Mouse (Mus musculus): ENCODE measurements at regions not wholly inside any gene's neighbourhood (a gene's known extent, or its start where the extent isn't known, plus 50 kb on each side); places are given as distances from the start of the nearest gene placed in this dataset.

GRCm38 (mm10) chr7:135932595-135933175 is 216.5 kb upstream of the Mki67 start:
- WGBS = 32% methylated on average over 5 of the region's 5 CpGs
- peaks cover 7% of the 10 kb centered on the region; the same call in 1 of the 2 replicates for H3K4me1 ChIP-seq (replicated peaks)
- no peak for ATAC-seq (ENCODE audit: insufficient number of reproducible peaks, insufficient read depth, low FRiP score, low TSS enrichment, low read depth)
- no peaks in the 10 kb centered on the region for H3K9me3 ChIP-seq
- no peak overlapping the region for H3K4me2 ChIP-seq
- no peak overlapping the region for H3K4me3 ChIP-seq (replicated peaks)
- H3K9ac ChIP-seq (replicated peaks) = no peak overlapping the region
- no peak overlapping the region for H3K27ac ChIP-seq
- no peaks in the 10 kb centered on the region for H3K36me3 ChIP-seq
- no peaks in the 10 kb centered on the region for H3K27me3 ChIP-seq

GRCm38 (mm10) chr7:135935180-135935579 is 219.0 kb upstream of the Mki67 start:
- no peak for ATAC-seq (ENCODE audit: insufficient number of reproducible peaks, insufficient read depth, low FRiP score, low TSS enrichment, low read depth)

GRCm38 (mm10) chr7:135937465-135937864 is 221.3 kb upstream of the Mki67 start:
- Histone ChIP-seq H3K9me3 (no peaks in the 10 kb centered on the region), H3K36me3 (no peaks in the 10 kb centered on the region), H3K27me3 (no peaks in the 10 kb centered on the region), H3K27ac (no peak overlapping the region), H3K9ac (replicated peaks) (no peak overlapping the region), H3K4me3 (replicated peaks) (no peak overlapping the region), H3K4me2 (no peak overlapping the region), H3K4me1 (replicated peaks) (peaks cover 6% of the 10 kb centered on the region; the same call in 1 of the 2 replicates)
- no peak for ATAC-seq (ENCODE audit: insufficient number of reproducible peaks, insufficient read depth, low FRiP score, low TSS enrichment, low read depth)
- WGBS = 87% methylated on average over 3 of the region's 3 CpGs

More at GRCm38 (mm10) chr7:135935180-135935579, 219.0 kb upstream of the Mki67 start:
- Histone ChIP-seq H3K4me2 (no peak overlapping the region), H3K27me3 (no peaks in the 10 kb centered on the region), H3K9me3 (no peaks in the 10 kb centered on the region), H3K9ac (replicated peaks) (no peak overlapping the region), H3K36me3 (no peaks in the 10 kb centered on the region), H3K4me1 (replicated peaks) (peaks cover 7% of the 10 kb centered on the region; the same call in 1 of the 2 replicates), H3K27ac (no peak overlapping the region), H3K4me3 (replicated peaks) (no peak overlapping the region)
- 70% methylated on average over 1 of the region's 1 CpGs for WGBS

- H3K9me3 ChIP-seq = no peaks in the 10 kb centered on the region
- no peaks in the 10 kb centered on the region for H3K27me3 ChIP-seq
- H3K4me3 ChIP-seq (replicated peaks) = no peak overlapping the region
- 56% methylated on average over 5 of the region's 5 CpGs for WGBS
- H3K4me1 ChIP-seq (replicated peaks) = no peaks in the 10 kb centered on the region
- no peak overlapping the region for H3K4me2 ChIP-seq
- no peak overlapping the region for H3K9ac ChIP-seq (replicated peaks)
- no peak overlapping the region for H3K27ac ChIP-seq
- no peak for ATAC-seq (ENCODE audit: insufficient number of reproducible peaks, insufficient read depth, low FRiP score, low TSS enrichment, low read depth)
- H3K36me3 ChIP-seq = no peaks in the 10 kb centered on the region
These were observed 223.2 kb upstream of the Mki67 start for GRCm38 (mm10) chr7:135939341-135939740.

GRCm38 (mm10) chr7:135942826-135943225 is 226.7 kb upstream of the Mki67 start:
- no peak overlapping the region for H3K4me2 ChIP-seq
- WGBS = 84% methylated on average over 2 of the region's 2 CpGs
- no peaks in the 10 kb centered on the region for H3K36me3 ChIP-seq
- ATAC-seq (ENCODE audit: insufficient number of reproducible peaks, insufficient read depth, low FRiP score, low TSS enrichment, low read depth) = no peak
- no peaks in the 10 kb centered on the region for H3K4me1 ChIP-seq (replicated peaks)
- no peak overlapping the region for H3K27ac ChIP-seq
- no peak overlapping the region for H3K9ac ChIP-seq (replicated peaks)
- H3K9me3 ChIP-seq = no peaks in the 10 kb centered on the region
- no peak overlapping the region for H3K4me3 ChIP-seq (replicated peaks)
- no peaks in the 10 kb centered on the region for H3K27me3 ChIP-seq

GRCm38 (mm10) chr7:135946071-135946646 is 230.0 kb upstream of the Mki67 start:
- 84% methylated on average over 5 of the region's 5 CpGs for WGBS
- ATAC-seq (ENCODE audit: insufficient number of reproducible peaks, insufficient read depth, low FRiP score, low TSS enrichment, low read depth) = no peak
- Histone ChIP-seq H3K9ac (replicated peaks) (no peak overlapping the region), H3K27ac (no peak overlapping the region), H3K36me3 (no peaks in the 10 kb centered on the region), H3K4me1 (replicated peaks) (no peaks in the 10 kb centered on the region), H3K4me3 (replicated peaks) (no peak overlapping the region), H3K9me3 (no peaks in the 10 kb centered on the region), H3K4me2 (no peak overlapping the region), H3K27me3 (no peaks in the 10 kb centered on the region)

- Histone ChIP-seq H3K27me3 (no peaks in the 10 kb centered on the region), H3K27ac (no peak overlapping the region), H3K4me1 (replicated peaks) (no peaks in the 10 kb centered on the region), H3K36me3 (no peaks in the 10 kb centered on the region), H3K4me3 (replicated peaks) (no peak overlapping the region), H3K9me3 (no peaks in the 10 kb centered on the region), H3K4me2 (no peak overlapping the region), H3K9ac (replicated peaks) (no peak overlapping the region)
- WGBS = 85% methylated on average over 8 of the region's 8 CpGs
- no peak for ATAC-seq (ENCODE audit: insufficient number of reproducible peaks, insufficient read depth, low FRiP score, low TSS enrichment, low read depth)
These were observed 244.9 kb upstream of the Mki67 start for GRCm38 (mm10) chr7:135961026-135961425.

- H3K9ac ChIP-seq (replicated peaks) = no peak overlapping the region
- H3K27ac ChIP-seq = no peak overlapping the region
- no peaks in the 10 kb centered on the region for H3K36me3 ChIP-seq
- 0 out of 2 replicates have a peak, but pooled peaks cover 5% of the 10 kb centered on the region for H3K4me1 ChIP-seq (replicated peaks)
- H3K4me3 ChIP-seq (replicated peaks) = no peak overlapping the region
- H3K27me3 ChIP-seq = no peaks in the 10 kb centered on the region
- H3K9me3 ChIP-seq = no peaks in the 10 kb centered on the region
- no peak for ATAC-seq (ENCODE audit: insufficient number of reproducible peaks, insufficient read depth, low FRiP score, low TSS enrichment, low read depth)
- 73% methylated on average over 6 of the region's 6 CpGs for WGBS
- no peak overlapping the region for H3K4me2 ChIP-seq
These were observed 249.4 kb upstream of the Mki67 start for GRCm38 (mm10) chr7:135965528-135965927.

- Histone ChIP-seq H3K27me3 (no peaks in the 10 kb centered on the region), H3K4me3 (replicated peaks) (no peak overlapping the region), H3K36me3 (no peaks in the 10 kb centered on the region), H3K4me1 (replicated peaks) (0 out of 2 replicates have a peak, but pooled peaks cover 5% of the 10 kb centered on the region), H3K27ac (no peak overlapping the region), H3K4me2 (no peak overlapping the region), H3K9ac (replicated peaks) (no peak overlapping the region), H3K9me3 (no peaks in the 10 kb centered on the region)
- no peak for ATAC-seq (ENCODE audit: insufficient number of reproducible peaks, insufficient read depth, low FRiP score, low TSS enrichment, low read depth)
- WGBS = 47% methylated on average over 4 of the region's 4 CpGs
These were observed 250.1 kb upstream of the Mki67 start for GRCm38 (mm10) chr7:135966231-135966630.

GRCm38 (mm10) chr7:135968638-135969037 is 252.5 kb upstream of the Mki67 start:
- no peak overlapping the region for H3K4me3 ChIP-seq (replicated peaks)
- H3K27ac ChIP-seq = no peak overlapping the region
- ATAC-seq (ENCODE audit: insufficient number of reproducible peaks, insufficient read depth, low FRiP score, low TSS enrichment, low read depth) = no peak
- H3K36me3 ChIP-seq = no peaks in the 10 kb centered on the region
- H3K9ac ChIP-seq (replicated peaks) = no peak overlapping the region
- 0 out of 2 replicates have a peak, but pooled peaks cover 5% of the 10 kb centered on the region for H3K4me1 ChIP-seq (replicated peaks)
- H3K9me3 ChIP-seq = no peaks in the 10 kb centered on the region
- no peaks in the 10 kb centered on the region for H3K27me3 ChIP-seq
- H3K4me2 ChIP-seq = no peak overlapping the region
- 72% methylated on average over 8 of the region's 8 CpGs for WGBS

- H3K4me3 ChIP-seq (replicated peaks) = no peak overlapping the region
- H3K27me3 ChIP-seq = peaks cover 8% of the 10 kb centered on the region; the same call in 1 of the 2 replicates
- no peak overlapping the region for H3K4me2 ChIP-seq
- peaks cover 5% of the 10 kb centered on the region for H3K4me1 ChIP-seq (replicated peaks)
- ATAC-seq (ENCODE audit: insufficient number of reproducible peaks, insufficient read depth, low FRiP score, low TSS enrichment, low read depth) = no peak
- H3K27ac ChIP-seq = no peak overlapping the region
- no peaks in the 10 kb centered on the region for H3K36me3 ChIP-seq
- H3K9ac ChIP-seq (replicated peaks) = no peak overlapping the region
- 76% methylated on average over 6 of the region's 6 CpGs for WGBS
- no peaks in the 10 kb centered on the region for H3K9me3 ChIP-seq
These were observed 269.9 kb upstream of the Mki67 start for GRCm38 (mm10) chr7:135986021-135986420.

GRCm38 (mm10) chr7:135990321-135990720 is 274.2 kb upstream of the Mki67 start:
- Histone ChIP-seq H3K27me3 (peaks cover 8% of the 10 kb centered on the region; the same call in 1 of the 2 replicates), H3K4me1 (replicated peaks) (peaks cover 5% of the 10 kb centered on the region), H3K27ac (no peak overlapping the region), H3K36me3 (no peaks in the 10 kb centered on the region), H3K4me2 (no peak overlapping the region), H3K4me3 (replicated peaks) (no peak overlapping the region), H3K9me3 (no peaks in the 10 kb centered on the region), H3K9ac (replicated peaks) (no peak overlapping the region)
- WGBS = 54% methylated on average over 6 of the region's 6 CpGs
- no peak for ATAC-seq (ENCODE audit: insufficient number of reproducible peaks, insufficient read depth, low FRiP score, low TSS enrichment, low read depth)
